10 mouse cellular contexts compared by ENCODE assay signal in the genomic region with DNA sequence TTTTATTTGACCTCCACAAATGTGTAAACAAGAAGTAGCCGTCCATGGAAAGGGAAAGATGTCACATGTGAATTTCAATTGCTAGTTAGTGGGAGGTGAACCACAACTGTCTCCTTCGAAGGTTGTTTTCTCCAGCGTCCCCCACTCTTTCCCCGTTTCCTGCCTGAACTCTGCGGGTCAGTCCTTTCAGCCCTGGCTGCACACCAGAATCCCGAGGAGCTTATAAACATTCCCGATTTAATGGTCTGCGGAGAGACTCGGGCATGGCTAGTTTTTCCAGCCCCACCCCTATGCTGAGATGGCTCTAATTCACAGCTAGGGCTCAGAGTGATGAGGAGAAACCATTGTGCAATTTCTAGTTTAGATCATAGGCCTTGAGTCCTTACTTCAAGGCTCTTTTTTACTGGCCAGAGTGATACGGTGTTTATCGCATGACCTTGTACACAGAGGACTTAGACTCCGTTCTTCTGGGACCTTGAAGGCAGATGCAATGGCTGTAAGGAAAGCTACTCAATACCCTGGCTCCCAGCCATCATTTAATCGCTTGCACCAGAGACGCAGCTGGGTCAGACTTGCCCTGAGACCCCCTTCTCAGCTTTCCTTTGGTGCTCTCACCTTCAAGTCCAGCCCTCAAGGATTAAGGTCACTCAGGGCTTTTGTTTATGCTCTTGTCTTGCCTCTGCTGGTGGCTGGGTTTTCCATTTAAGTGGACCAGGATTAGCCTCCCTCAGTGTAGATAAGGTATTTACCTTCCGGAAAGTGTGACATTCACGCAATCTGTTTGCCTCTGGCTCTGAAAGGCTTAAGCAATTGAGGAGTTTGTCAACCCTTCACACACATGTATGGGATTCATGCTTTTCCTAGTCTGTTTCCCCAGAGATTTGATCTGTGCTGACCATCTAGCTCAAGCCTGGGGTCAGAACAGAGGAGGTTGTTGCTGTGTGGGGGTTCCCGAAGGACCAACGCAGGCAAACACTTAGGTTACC. TPM values are rescaled to one million over a fixed set of nuclear protein-coding genes. Genes with fewer than 3 reads are reported as not detected.
DNase-seq lines count a peak whose midpoint lies in the region; ATAC-seq and TF ChIP-seq lines count a peak whose summit lies in the region.
"Had no signal": no experiment of that assay in that cellular context is flagged by ENCODE, and none has a peak within 500 bp of the region (broad histone marks: within the 10 kb centered on the region; RNA-seq: fewer than 3 reads in every experiment).

No protein-coding gene starts in this region.

- no peaks in the 10 kb centered on the region for H3K27me3 ChIP-seq in lung, postnatal 0 days (replicated peaks; ENCODE audit: insufficient read depth, low read length)
- H3K27me3 ChIP-seq in intestine, postnatal 0 days (replicated peaks; ENCODE audit: control insufficient read depth, insufficient read depth, low read length), result no peaks in the 10 kb centered on the region
- H3K27me3 ChIP-seq in liver, postnatal 0 days (ENCODE audit: insufficient read depth, low read length), result no peaks in the 10 kb centered on the region

- no peaks in the 10 kb centered on the region for H3K36me3 ChIP-seq in lung, postnatal 0 days (ENCODE audit: insufficient read depth, low read length)
- no peaks in the 10 kb centered on the region for H3K36me3 ChIP-seq in intestine, postnatal 0 days (ENCODE audit: control insufficient read depth, insufficient read depth)
- H3K36me3 ChIP-seq in liver, postnatal 0 days (replicated peaks; ENCODE audit: insufficient read depth, low read length), result no peaks in the 10 kb centered on the region
- H3K36me3 ChIP-seq: G1E had no signal

- no peak for TF ChIP-seq CTCF in lung, postnatal 0 days (IDR thresholded peaks at IDR 0.05)
- no peak for TF ChIP-seq CTCF in intestine, postnatal 0 days (IDR thresholded peaks at IDR 0.05; ENCODE audit: low read depth)
- TF ChIP-seq CTCF in liver, postnatal 0 days (IDR thresholded peaks at IDR 0.05; ENCODE audit: low read depth), result no peak

- no peak overlapping the region for H3K4me2 ChIP-seq in lung, postnatal 0 days (replicated peaks; ENCODE audit: low read depth, low read length)
- H3K4me2 ChIP-seq in intestine, postnatal 0 days (replicated peaks; ENCODE audit: low read depth), result peak overlapping the region; percentile 17; the same call in 1 of the 2 replicates
- no peak overlapping the region for H3K4me2 ChIP-seq in liver, postnatal 0 days (ENCODE audit: low read depth, low read length)

- no peaks in the 10 kb centered on the region for H3K9me3 ChIP-seq in lung, postnatal 0 days (ENCODE audit: low read length)
- no peaks in the 10 kb centered on the region for H3K9me3 ChIP-seq in intestine, postnatal 0 days (ENCODE audit: control insufficient read depth)
- no peaks in the 10 kb centered on the region for H3K9me3 ChIP-seq in liver, postnatal 0 days (ENCODE audit: low read length)

- no peak for TF ChIP-seq EP300 in lung, postnatal 0 days (IDR thresholded peaks at IDR 0.05)
- TF ChIP-seq EP300 in liver, postnatal 0 days (IDR thresholded peaks at IDR 0.05; ENCODE audit: low read depth), result no peak

- no peak overlapping the region for H3K27ac ChIP-seq in lung, postnatal 0 days (ENCODE audit: low read length)
- H3K27ac ChIP-seq in intestine, postnatal 0 days (ENCODE audit: low read depth, low read length), result no peak overlapping the region
- H3K27ac ChIP-seq in liver, postnatal 0 days (ENCODE audit: low read depth), result 0 out of 2 replicates have a peak overlapping the region, but pooled peaks have one; percentile 13

- peaks cover 4% of the 10 kb centered on the region; the same call in 1 of the 2 replicates for H3K4me1 ChIP-seq in lung, postnatal 0 days (ENCODE audit: insufficient read depth, low read depth, low read length)
- peaks cover 11% of the 10 kb centered on the region; the same call in 1 of the 2 replicates for H3K4me1 ChIP-seq in intestine, postnatal 0 days (replicated peaks; ENCODE audit: control insufficient read depth, insufficient read depth, low read length)
- peaks cover 10% of the 10 kb centered on the region for H3K4me1 ChIP-seq in liver, postnatal 0 days (ENCODE audit: insufficient read depth)

- WGBS in lung, postnatal 0 days, result 27% methylated on average over 18 of the region's 18 CpGs
- WGBS in intestine, postnatal 0 days, result 29% methylated on average over 18 of the region's 18 CpGs
- WGBS in liver, postnatal 0 days (ENCODE audit: insufficient replicate concordance), result 55% methylated on average over 18 of the region's 18 CpGs

- H3K4me3 ChIP-seq in lung, postnatal 0 days (ENCODE audit: low read depth, low read length), result no peak overlapping the region
- H3K4me3 ChIP-seq in intestine, postnatal 0 days (ENCODE audit: low read depth, low read length), result no peak overlapping the region
- no peak overlapping the region for H3K4me3 ChIP-seq in liver, postnatal 0 days (ENCODE audit: low read depth, low read length)

- peak; percentile 58 for DNase-seq in lung, postnatal 0 days (ENCODE audit: low spot score)
- DNase-seq in lung, postnatal 14 days, result no peak
- peak; percentile 46 to 57 for DNase-seq in adrenal gland, postnatal 36 days
- DNase-seq in liver, postnatal 0 days, result peak; percentile 19
- no peak for DNase-seq in thymus, postnatal 14 days
- DNase-seq: gastrocnemius, postnatal 14 days; heart, postnatal 36 days had no signal

- peak; percentile 50 for ATAC-seq in lung, postnatal 0 days
- peak; percentile 20; the same call in 1 of the 2 replicates for ATAC-seq in intestine, postnatal 0 days
- peak; percentile 73 for ATAC-seq in liver, postnatal 0 days
- ATAC-seq in megakaryocyte, adult 5-6 weeks (ENCODE audit: poor library complexity, severe bottlenecking), result no peak

- H3K9ac ChIP-seq in lung, postnatal 0 days (replicated peaks; ENCODE audit: low read depth), result no peak overlapping the region
- H3K9ac ChIP-seq in intestine, postnatal 0 days (ENCODE audit: low read depth, low read length), result no peak overlapping the region
- no peak overlapping the region for H3K9ac ChIP-seq in liver, postnatal 0 days (replicated peaks)

RNA-seq across cellular contexts. Expression of a gene that starts 23.4 kb away (rescaled TPM):
- polyA plus RNA-seq in lung, postnatal 0 days (2015; fragmentation: Nextera tagmentation; extraction: Ambion mirVana), result 36.2 and 36.5 TPM in 2 replicates
- total RNA-seq in adrenal gland, postnatal 36 days (2021), result 10 to 100 TPM; 21.8 to 38.1 TPM
- polyA plus RNA-seq in intestine, postnatal 0 days (2015; fragmentation: Nextera tagmentation; extraction: Ambion mirVana), result 43.8 and 48.0 TPM in 2 replicates
- polyA plus RNA-seq in liver, postnatal 0 days (2015; fragmentation: Nextera tagmentation; extraction: Ambion mirVana), result 35.6 and 42.0 TPM in 2 replicates
- total RNA-seq in megakaryocyte, adult 5-6 weeks (2015), result 10.3 and 12.7 TPM in 2 replicates
- 6.3 and 6.4 TPM in 2 replicates for total RNA-seq in megakaryocyte, adult 5-6 weeks (2017)

RNA-seq across cellular contexts. Expression of a gene that starts 59.7 kb away (rescaled TPM):
- polyA plus RNA-seq in lung, postnatal 0 days (2015; fragmentation: Nextera tagmentation; extraction: Ambion mirVana), result 1.2 and 1.7 TPM in 2 replicates
- total RNA-seq in adrenal gland, postnatal 36 days (2021), result 1 to 10 TPM in 1 of 2 experiments, under 1 TPM in 1; 0.53 to 1.1 TPM
- 0.48 and 0.69 TPM in 2 replicates for polyA plus RNA-seq in intestine, postnatal 0 days (2015; fragmentation: Nextera tagmentation; extraction: Ambion mirVana)
- polyA plus RNA-seq in liver, postnatal 0 days (2015; fragmentation: Nextera tagmentation; extraction: Ambion mirVana), result not detected in 2 replicates
- not detected in 2 replicates for total RNA-seq in megakaryocyte, adult 5-6 weeks (2015)
- not detected in 2 replicates for total RNA-seq in megakaryocyte, adult 5-6 weeks (2017)
- total RNA-seq: gastrocnemius, postnatal 14 days; heart, postnatal 36 days had no signal
- polyA plus RNA-seq: G1E had no signal

Comparison
In these comparisons a context has a peak if more than half of its experiments do, and no peak if none do; other contexts are left out.
1. DNase-seq: peak in lung, postnatal 0 days (single experiment), adrenal gland, postnatal 36 days (2 of 2) and liver, postnatal 0 days (single experiment); none in lung, postnatal 14 days (single experiment) and thymus, postnatal 14 days (single experiment).